In the genomic region with DNA sequence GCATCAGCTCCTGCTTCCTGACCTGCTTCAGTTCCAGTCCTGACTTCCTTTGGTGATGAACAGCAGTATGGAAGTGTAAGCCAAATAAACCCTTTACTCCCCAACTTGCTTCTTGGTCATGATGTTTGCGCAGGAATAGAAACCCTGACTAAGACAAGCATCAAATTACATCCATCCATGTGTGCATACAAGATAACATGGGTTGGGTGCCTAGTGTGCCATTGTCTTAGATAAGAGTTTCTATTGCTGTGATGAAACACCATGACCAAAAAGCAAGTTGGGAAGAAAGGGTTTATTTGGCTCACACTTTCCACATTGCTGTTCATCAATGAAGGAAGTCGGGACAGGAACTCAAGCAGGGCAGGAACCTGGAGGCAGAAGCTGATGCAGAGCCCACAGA, we compare ENCODE assay signal across 6 mouse cellular contexts. TPM values are rescaled to one million over a fixed set of nuclear protein-coding genes. Genes with fewer than 3 reads are reported as not detected.
DNase-seq lines count a peak whose midpoint lies in the region; ATAC-seq and TF ChIP-seq lines count a peak whose summit lies in the region.
"Not testable (repeated sequence)": the region's sequence is repeated elsewhere in the genome, so short reads cannot be mapped to it uniquely, and the experiment has no call there.

No protein-coding gene starts in this region.

- H3K79me2 ChIP-seq in MEL (ENCODE audit: control insufficient read depth, insufficient read depth, low read length, poor library complexity), result peaks cover 14% of the 10 kb centered on the region

- ATAC-seq in liver, embryonic 11.5 days (replicated peaks; ENCODE audit: low FRiP score), result 0 out of 2 replicates have a peak, but pooled peaks have one; percentile 50
- peak; percentile 37; the same call in 1 of the 2 replicates for ATAC-seq in liver, embryonic 14.5 days (ENCODE audit: insufficient read depth)
- ATAC-seq in liver, postnatal 0 days; midbrain, embryonic 11.5 days (ENCODE audit: low FRiP score): not testable (repeated sequence)

- H3K27ac ChIP-seq in MEL (ENCODE audit: control insufficient read depth, low read depth, low read length), result peak overlapping the region; percentile 64
- peak overlapping the region; percentile 81 for H3K27ac ChIP-seq in liver, embryonic 11.5 days (ENCODE audit: low read depth, low read length)
- H3K27ac ChIP-seq in liver, embryonic 14.5 days, result peak overlapping the region; percentile 71
- H3K27ac ChIP-seq in liver, postnatal 0 days (ENCODE audit: low read depth); midbrain, embryonic 11.5 days (ENCODE audit: low read depth, low read length): not testable (repeated sequence)

- not testable (repeated sequence) for H3K27me3 ChIP-seq in MEL (ENCODE audit: control insufficient read depth in 1 of 2, insufficient read depth in 2 of 2, low read length in 2 of 2); liver, embryonic 11.5 days (replicated peaks; ENCODE audit: control insufficient read depth, insufficient read depth, low read length); liver, embryonic 14.5 days (ENCODE audit: control insufficient read depth, insufficient read depth, low read length); liver, postnatal 0 days (ENCODE audit: insufficient read depth, low read length); midbrain, embryonic 11.5 days (ENCODE audit: control insufficient read depth, insufficient read depth, low read length)

- not testable (repeated sequence) for TF ChIP-seq RAD21 in MEL (IDR thresholded peaks at IDR 0.05; ENCODE audit: low read depth, low read length)

- not testable (repeated sequence) for H3K4me3 ChIP-seq in MEL (ENCODE audit: control insufficient read depth in 1 of 2, insufficient read depth in 1 of 2, low read depth in 2 of 2, low read length in 2 of 2); liver, postnatal 0 days (ENCODE audit: low read depth, low read length); midbrain, embryonic 11.5 days (ENCODE audit: low read depth, low read length)
- H3K4me3 ChIP-seq in liver, embryonic 11.5 days (ENCODE audit: low read depth, low read length), result 0 out of 2 replicates have a peak overlapping the region, but pooled peaks have one; percentile 10
- 0 out of 4 replicates have a peak overlapping the region, but pooled peaks of 1 of the 2 experiments have one; percentile 6 for H3K4me3 ChIP-seq in liver, embryonic 14.5 days (ENCODE audit: insufficient read depth in 1 of 2, low read depth in 2 of 2, low read length in 2 of 2)

- peak overlapping the region; percentile 55 for H3K4me2 ChIP-seq in liver, embryonic 11.5 days
- peak overlapping the region; percentile 53 for H3K4me2 ChIP-seq in liver, embryonic 14.5 days (ENCODE audit: low read depth)
- H3K4me2 ChIP-seq in liver, postnatal 0 days (ENCODE audit: low read depth, low read length); midbrain, embryonic 11.5 days: not testable (repeated sequence)

- not testable (repeated sequence) for H3K9me3 ChIP-seq in MEL (replicated peaks; ENCODE audit: insufficient read depth, low read length); liver, embryonic 11.5 days (ENCODE audit: control insufficient read depth, low read length); liver, embryonic 14.5 days (ENCODE audit: control insufficient read depth, low read length); liver, postnatal 0 days (ENCODE audit: low read length); midbrain, embryonic 11.5 days (ENCODE audit: control insufficient read depth, low read length)

- not testable (repeated sequence) for TF ChIP-seq POLR2A in MEL (IDR thresholded peaks at IDR 0.05; ENCODE audit: control insufficient read depth in 1 of 2, insufficient read depth in 1 of 2, low read depth in 1 of 2, low read length in 2 of 2, poor library complexity in 1 of 2)

- TF ChIP-seq CTCF in MEL (IDR thresholded peaks at IDR 0.05 in 2 of 3, conservative IDR thresholded peaks at IDR 0.05 in 1 of 3; ENCODE audit: control insufficient read depth in 1 of 3, insufficient read depth in 1 of 3, low read depth in 2 of 3, low read length in 3 of 3, poor library complexity in 1 of 3, severe bottlenecking in 1 of 3); liver, embryonic 14.5 days (IDR thresholded peaks at IDR 0.05; ENCODE audit: low read depth); liver, postnatal 0 days (IDR thresholded peaks at IDR 0.05; ENCODE audit: low read depth): not testable (repeated sequence)

- peaks cover 0 to 31% of the 10 kb centered on the region in 2 experiments; a peak in 2 of 4 replicates for H3K36me3 ChIP-seq in MEL (ENCODE audit: control insufficient read depth in 1 of 2, insufficient read depth in 2 of 2, low read length in 2 of 2)
- not testable (repeated sequence) for H3K36me3 ChIP-seq in liver, embryonic 11.5 days (ENCODE audit: control insufficient read depth, insufficient read depth, low read length); liver, embryonic 14.5 days (replicated peaks; ENCODE audit: control insufficient read depth, insufficient read depth, low read depth); liver, postnatal 0 days (replicated peaks; ENCODE audit: insufficient read depth, low read length); midbrain, embryonic 11.5 days (ENCODE audit: control insufficient read depth, insufficient read depth, low read length)

- H3K9ac ChIP-seq in MEL (ENCODE audit: control insufficient read depth, low read depth, low read length, poor library complexity, severe bottlenecking); liver, embryonic 11.5 days (ENCODE audit: low read depth, low read length); liver, postnatal 0 days (replicated peaks); midbrain, embryonic 11.5 days (ENCODE audit: low read length): not testable (repeated sequence)
- H3K9ac ChIP-seq in liver, embryonic 14.5 days (replicated peaks), result peak overlapping the region; percentile 48

- TF ChIP-seq EP300 in MEL (IDR thresholded peaks at IDR 0.05; ENCODE audit: low read depth in 1 of 2, low read length in 2 of 2), result peak; percentile 86 to 87
- peak; percentile 83 for TF ChIP-seq EP300 in liver, embryonic 14.5 days (IDR thresholded peaks at IDR 0.05; ENCODE audit: low read depth)
- peak; percentile 62 for TF ChIP-seq EP300 in liver, postnatal 0 days (IDR thresholded peaks at IDR 0.05; ENCODE audit: low read depth)

- peak; percentile 83 for DNase-seq in MEL (ENCODE audit: low read depth, low spot score)
- DNase-seq in c-Kit-positive CD71-positive TER-119-negative erythroid progenitor cells, embryonic 14.5 days (ENCODE audit: low read depth), result peak; percentile 58
- not testable (repeated sequence) for DNase-seq in liver, embryonic 11.5 days (ENCODE audit: low spot score); liver, postnatal 0 days
- peak; percentile 43 to 59 (median 49) for DNase-seq in liver, embryonic 14.5 days (ENCODE audit: low read depth in 3 of 3, low spot score in 3 of 3)
- DNase-seq in midbrain, embryonic 11.5 days (ENCODE audit: low spot score, missing footprints), result peak; percentile 8

- WGBS in liver, embryonic 11.5 days, result 50% methylated on average over 2 of the region's 2 CpGs
- WGBS in liver, embryonic 14.5 days (ENCODE audit: insufficient replicate concordance), result 38% methylated on average over 2 of the region's 2 CpGs
- 50% methylated on average over 2 of the region's 2 CpGs for WGBS in liver, postnatal 0 days (ENCODE audit: insufficient replicate concordance)
- 86% methylated on average over 2 of the region's 2 CpGs for WGBS in midbrain, embryonic 11.5 days

- H3K4me1 ChIP-seq in MEL (ENCODE audit: control insufficient read depth in 1 of 2, insufficient read depth in 2 of 2, low read length in 2 of 2), result peaks cover 13 to 26% of the 10 kb centered on the region in 2 experiments
- peaks cover 33% of the 10 kb centered on the region for H3K4me1 ChIP-seq in liver, embryonic 11.5 days (replicated peaks; ENCODE audit: control insufficient read depth, insufficient read depth, low read length)
- H3K4me1 ChIP-seq in liver, embryonic 14.5 days (replicated peaks; ENCODE audit: control insufficient read depth in 2 of 2, insufficient read depth in 2 of 2, low read length in 1 of 2), result peaks cover 34 to 40% of the 10 kb centered on the region in 2 experiments
- H3K4me1 ChIP-seq in liver, postnatal 0 days (ENCODE audit: insufficient read depth), result peaks cover 24% of the 10 kb centered on the region
- H3K4me1 ChIP-seq in midbrain, embryonic 11.5 days (ENCODE audit: control insufficient read depth, insufficient read depth, low read length), result peaks cover 11% of the 10 kb centered on the region

RNA-seq across cellular contexts. Expression of gene Coq6, which starts 2.8 kb away (rescaled TPM):
- total RNA-seq in MEL (2012; rRNA removed), result 33.4 and 35.2 TPM in 2 replicates
- polyA plus RNA-seq in MEL (2012; ENCODE audit: insufficient read depth in 1 of 2, insufficient read length in 2 of 2, low read depth in 1 of 2, low replicate concordance in 2 of 2, missing spikeins in 1 of 2), result 10 to 100 TPM in 1 of 2 experiments, not detected in 1; 47.1 TPM
- 43.6 and 51.7 TPM in 2 replicates for polyA plus RNA-seq in liver, embryonic 11.5 days (2014; fragmentation: Nextera tagmentation; extraction: Ambion mirVana)
- 22.0 and 27.2 TPM in 2 replicates for polyA plus RNA-seq in liver, embryonic 14.5 days (2012; rRNA removed)
- 22.5 and 27.6 TPM in 2 replicates for polyA plus RNA-seq in liver, embryonic 14.5 days (2014; fragmentation: Nextera tagmentation; extraction: Ambion mirVana)
- 17.6 and 18.7 TPM in 2 replicates for polyA plus RNA-seq in liver, postnatal 0 days (2015; fragmentation: Nextera tagmentation; extraction: Ambion mirVana)
- 42.0 and 42.6 TPM in 2 replicates for polyA plus RNA-seq in midbrain, embryonic 11.5 days (2014; fragmentation: Nextera tagmentation; extraction: Ambion mirVana)

RNA-seq across cellular contexts. Expression of gene Fam161b, which starts 2.9 kb away (rescaled TPM):
- total RNA-seq in MEL (2012; rRNA removed), result 0.46 and 0.85 TPM in 2 replicates
- polyA plus RNA-seq in MEL (2012; ENCODE audit: insufficient read depth in 1 of 2, insufficient read length in 2 of 2, low read depth in 1 of 2, low replicate concordance in 2 of 2, missing spikeins in 1 of 2), result 1 to 10 TPM in 1 of 2 experiments, not detected in 1; 1.1 TPM
- polyA plus RNA-seq in liver, embryonic 11.5 days (2014; fragmentation: Nextera tagmentation; extraction: Ambion mirVana), result 4.7 and 4.9 TPM in 2 replicates
- polyA plus RNA-seq in liver, embryonic 14.5 days (2012; rRNA removed), result 1.3 and 1.5 TPM in 2 replicates
- 0.68 and 0.81 TPM in 2 replicates for polyA plus RNA-seq in liver, embryonic 14.5 days (2014; fragmentation: Nextera tagmentation; extraction: Ambion mirVana)
- 0.15 and 0.31 TPM in 2 replicates for polyA plus RNA-seq in liver, postnatal 0 days (2015; fragmentation: Nextera tagmentation; extraction: Ambion mirVana)
- polyA plus RNA-seq in midbrain, embryonic 11.5 days (2014; fragmentation: Nextera tagmentation; extraction: Ambion mirVana), result 7.3 and 10.0 TPM in 2 replicates

RNA-seq across cellular contexts. Expression of gene Zfp410, which starts 42.0 kb away (rescaled TPM):
- 45.5 and 45.7 TPM in 2 replicates for total RNA-seq in MEL (2012; rRNA removed)
- polyA plus RNA-seq in MEL (2012; ENCODE audit: insufficient read depth in 1 of 2, insufficient read length in 2 of 2, low read depth in 1 of 2, low replicate concordance in 2 of 2, missing spikeins in 1 of 2), result 100 to 1,000 TPM; 182 to 189 TPM
- polyA plus RNA-seq in liver, embryonic 11.5 days (2014; fragmentation: Nextera tagmentation; extraction: Ambion mirVana), result 78.1 and 79.5 TPM in 2 replicates
- 19.1 and 23.6 TPM in 2 replicates for polyA plus RNA-seq in liver, embryonic 14.5 days (2012; rRNA removed)
- polyA plus RNA-seq in liver, embryonic 14.5 days (2014; fragmentation: Nextera tagmentation; extraction: Ambion mirVana), result 35.1 and 37.3 TPM in 2 replicates
- 19.0 and 22.7 TPM in 2 replicates for polyA plus RNA-seq in liver, postnatal 0 days (2015; fragmentation: Nextera tagmentation; extraction: Ambion mirVana)
- polyA plus RNA-seq in midbrain, embryonic 11.5 days (2014; fragmentation: Nextera tagmentation; extraction: Ambion mirVana), result 121 and 122 TPM in 2 replicates

RNA-seq across cellular contexts. Expression of gene Entpd5, which starts 50.1 kb away (rescaled TPM):
- total RNA-seq in MEL (2012; rRNA removed), result 5.7 and 8.7 TPM in 2 replicates
- polyA plus RNA-seq in MEL (2012; ENCODE audit: insufficient read depth in 1 of 2, insufficient read length in 2 of 2, low read depth in 1 of 2, low replicate concordance in 2 of 2, missing spikeins in 1 of 2), result 10 to 100 TPM in 1 of 2 experiments, not detected in 1; 12.8 TPM
- polyA plus RNA-seq in liver, embryonic 11.5 days (2014; fragmentation: Nextera tagmentation; extraction: Ambion mirVana), result 14.0 and 14.1 TPM in 2 replicates
- polyA plus RNA-seq in liver, embryonic 14.5 days (2012; rRNA removed), result 4.3 and 4.9 TPM in 2 replicates
- polyA plus RNA-seq in liver, embryonic 14.5 days (2014; fragmentation: Nextera tagmentation; extraction: Ambion mirVana), result 10.0 and 10.2 TPM in 2 replicates
- polyA plus RNA-seq in liver, postnatal 0 days (2015; fragmentation: Nextera tagmentation; extraction: Ambion mirVana), result 23.5 and 24.8 TPM in 2 replicates
- polyA plus RNA-seq in midbrain, embryonic 11.5 days (2014; fragmentation: Nextera tagmentation; extraction: Ambion mirVana), result 8.8 and 9.3 TPM in 2 replicates

RNA-seq across cellular contexts. Expression of gene Bbof1, which starts 50.2 kb away (rescaled TPM):
- 0.69 and 0.81 TPM in 2 replicates for total RNA-seq in MEL (2012; rRNA removed)
- 1 to 10 TPM in 1 of 2 experiments, not detected in 1; 1.3 TPM for polyA plus RNA-seq in MEL (2012; ENCODE audit: insufficient read depth in 1 of 2, insufficient read length in 2 of 2, low read depth in 1 of 2, low replicate concordance in 2 of 2, missing spikeins in 1 of 2)
- 1.0 TPM in 2 replicates for polyA plus RNA-seq in liver, embryonic 11.5 days (2014; fragmentation: Nextera tagmentation; extraction: Ambion mirVana)
- 0.12 and 0.33 TPM in 2 replicates for polyA plus RNA-seq in liver, embryonic 14.5 days (2012; rRNA removed)
- 0.25 and 0.44 TPM in 2 replicates for polyA plus RNA-seq in liver, embryonic 14.5 days (2014; fragmentation: Nextera tagmentation; extraction: Ambion mirVana)
- 0.34 and 0.51 TPM in 2 replicates for polyA plus RNA-seq in liver, postnatal 0 days (2015; fragmentation: Nextera tagmentation; extraction: Ambion mirVana)
- polyA plus RNA-seq in midbrain, embryonic 11.5 days (2014; fragmentation: Nextera tagmentation; extraction: Ambion mirVana), result 0.70 and 0.81 TPM in 2 replicates
